Mouse (Mus musculus) ZHBTc4 (cell line): Measurements from ENCODE around the gene Grik5.

Experiments used
- DNase-seq: peaks from one replicate; pipeline ENCODE4 v3.0.0-alpha.2; 2011; ENCODE audit warnings: low read depth, low spot score

Grik5 gene

GRCm38 (mm10) chr7:25071979-25072715 is at the start of gene Grik5, which contains the start of gene Zfp574:
TSS of gene Grik5 (minus strand) at chr7:25072346.
TSS of gene Zfp574 (plus strand) at chr7:25072567.
- no peak for DNase-seq

DNA sequence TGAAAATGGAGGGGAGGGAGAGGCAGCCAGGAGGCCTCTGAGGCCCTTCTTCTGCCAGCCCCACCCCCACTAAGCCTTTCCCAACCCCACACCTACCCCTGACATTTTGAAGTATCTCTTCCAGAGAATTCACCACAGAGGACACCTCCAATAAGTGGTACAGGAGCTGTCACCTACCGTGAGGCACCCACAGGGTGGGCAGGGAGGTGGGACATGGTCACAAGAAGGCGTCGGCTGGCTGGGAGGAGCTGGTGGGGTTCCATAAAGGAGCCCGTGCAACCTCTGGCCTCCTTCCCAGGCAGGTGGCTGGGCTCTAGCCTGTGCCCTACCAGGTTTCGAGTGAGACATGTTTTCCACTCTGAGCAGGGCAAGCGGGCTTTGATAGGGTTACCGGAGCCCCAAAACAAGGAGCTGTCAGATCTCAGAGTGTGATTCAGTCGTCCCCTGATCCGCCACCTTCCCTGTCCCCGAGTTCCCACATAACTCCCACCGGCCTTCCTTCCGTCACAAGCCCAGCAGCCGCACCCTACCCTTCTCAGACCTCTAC is 49.2 kb upstream of the Grik5 start:
- DNase-seq, result no peak

DNA sequence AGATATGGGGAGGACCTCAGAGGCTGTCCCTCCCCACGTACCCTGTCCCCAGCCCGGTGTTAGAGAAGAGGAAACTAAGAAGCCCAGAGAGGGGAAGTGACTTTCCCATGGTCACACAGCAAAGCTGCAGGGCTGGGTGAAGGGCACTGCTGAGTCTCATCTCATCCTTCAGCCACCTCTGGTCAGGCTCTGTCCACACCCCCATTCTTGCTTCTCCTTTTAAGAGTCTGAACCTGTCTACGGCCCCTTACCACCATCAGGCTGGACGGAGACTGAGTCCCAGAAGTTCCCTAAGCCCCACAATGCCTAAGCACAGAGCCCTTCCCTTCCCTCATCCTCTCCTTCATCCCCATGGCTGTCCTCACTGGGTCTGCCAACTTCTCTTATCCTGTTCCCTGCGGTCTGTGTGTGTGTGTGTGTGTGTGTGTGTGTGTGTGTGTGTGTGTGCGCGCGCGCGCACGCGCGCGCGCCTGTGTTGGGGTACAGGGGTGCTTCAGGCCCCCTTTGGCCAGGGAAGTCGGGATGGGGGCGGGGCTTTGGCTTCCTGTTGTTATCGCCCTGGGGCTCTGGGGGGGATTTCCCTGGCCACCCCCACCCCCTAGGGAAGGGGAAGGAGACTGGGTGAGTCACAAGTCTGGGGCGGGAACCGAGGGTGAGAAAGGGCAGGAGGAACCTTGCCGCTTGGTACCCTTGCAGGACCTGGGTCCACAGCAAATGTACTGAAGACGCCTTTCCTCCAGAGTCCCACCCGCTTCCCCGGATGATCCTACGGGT is 48.1 kb upstream of the Grik5 start:
- peak; percentile 26 for DNase-seq

- no peak for DNase-seq
Measured at GRCm38 (mm10) chr7:25112956-25113603, 40.9 kb upstream of the Grik5 start.

GRCm38 (mm10) chr7:25112178-25112955 is 40.2 kb upstream of the Grik5 start:
- no peak for DNase-seq

- no peak for DNase-seq
Measured at GRCm38 (mm10) chr7:25110336-25110735, 38.2 kb upstream of the Grik5 start.

DNA sequence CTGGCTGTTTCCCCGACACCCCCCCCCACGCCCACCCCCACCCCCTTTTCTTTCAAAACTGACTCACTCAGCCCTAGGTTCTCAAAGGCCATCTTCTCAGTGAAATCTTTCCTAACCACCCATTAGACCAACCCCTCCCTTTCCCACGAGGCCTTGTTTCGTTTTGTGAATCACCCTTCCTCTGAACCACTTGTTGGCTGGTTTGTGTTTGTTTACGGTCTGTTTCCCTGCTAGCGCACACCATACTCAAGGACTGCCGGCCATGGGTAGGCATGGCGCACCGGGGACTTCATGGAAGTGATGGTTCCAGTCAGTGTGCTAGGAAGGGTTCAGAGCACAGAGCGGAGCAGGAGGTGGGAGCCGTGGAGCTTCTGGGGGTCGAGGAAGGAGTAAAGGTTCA is 37.2 kb upstream of the Grik5 start:
- peak; percentile 24 for DNase-seq

DNA sequence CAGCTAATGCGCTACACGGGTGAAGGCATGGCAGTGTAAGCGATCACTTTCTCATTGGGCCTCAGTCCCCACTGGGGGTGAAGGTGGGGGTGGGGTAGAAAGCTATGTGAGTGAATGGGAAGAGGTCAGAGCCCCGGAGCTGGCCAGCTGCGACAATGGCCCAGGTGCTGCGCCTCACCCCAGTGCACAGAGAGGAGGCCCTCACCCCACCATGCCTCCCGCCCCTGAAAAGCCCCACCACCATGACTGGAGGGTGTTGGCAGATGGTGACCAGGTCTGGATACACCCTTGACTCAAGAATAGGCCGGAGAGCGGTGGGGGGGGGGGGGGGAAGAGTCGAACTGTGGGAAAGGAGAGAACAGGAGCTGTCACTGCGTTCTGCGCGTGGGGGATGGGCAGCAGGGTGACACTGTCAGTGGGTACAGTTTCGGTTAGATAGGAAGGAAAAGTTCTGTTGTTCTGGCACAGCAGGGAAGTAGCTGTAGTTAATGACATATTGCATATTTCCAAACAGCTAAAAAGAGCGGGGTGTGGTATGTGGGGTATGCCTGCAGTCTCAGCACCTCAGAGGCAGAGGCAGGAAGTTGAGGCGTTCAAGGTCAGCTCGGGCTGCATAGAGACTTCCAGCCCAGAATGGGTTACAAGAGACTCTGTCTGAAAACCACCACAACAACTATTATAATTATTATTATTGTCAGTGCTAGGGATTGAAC is 34.8 kb upstream of the Grik5 start:
- DNase-seq, result no peak

DNA sequence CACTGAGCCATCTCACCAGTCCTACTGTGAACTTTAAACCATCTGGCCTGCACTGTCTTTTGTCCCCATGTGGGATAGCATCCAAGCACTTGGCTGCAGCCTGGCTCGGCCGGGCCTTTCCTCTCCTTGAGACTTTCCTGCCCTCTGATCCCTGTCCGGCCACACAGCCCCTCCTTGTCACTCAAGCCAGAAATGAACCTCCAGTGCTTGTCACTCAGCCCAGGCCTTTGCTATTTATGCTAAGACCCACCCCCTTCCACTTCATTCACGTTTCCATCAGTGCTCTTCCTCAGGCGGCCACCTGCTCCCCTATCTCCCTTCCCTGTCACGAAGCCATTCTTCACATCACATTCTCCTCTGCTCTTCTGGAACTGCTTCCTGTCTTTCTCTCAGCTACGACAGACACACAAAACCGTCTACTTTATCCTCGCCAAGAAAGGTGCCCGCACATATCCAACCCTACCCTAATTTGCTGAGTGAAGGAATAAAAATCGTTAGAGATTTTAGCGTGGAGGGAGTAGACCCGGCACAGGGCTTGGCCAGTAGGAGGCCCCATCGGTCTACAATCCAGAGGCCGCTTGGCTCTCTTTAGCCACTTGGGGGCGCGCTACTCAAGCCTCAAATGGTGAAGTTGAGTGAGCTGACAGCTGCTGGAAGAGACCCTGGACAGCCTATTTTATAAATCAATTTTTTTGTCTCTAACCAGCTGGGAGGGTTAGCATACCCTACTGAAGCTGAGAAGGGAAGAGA is 33.4 kb upstream of the Grik5 start:
- DNase-seq, result peak; percentile 90

- DNase-seq, result peak; percentile 72
Measured at GRCm38 (mm10) chr7:25099581-25099980, 27.4 kb upstream of the Grik5 start.

DNA sequence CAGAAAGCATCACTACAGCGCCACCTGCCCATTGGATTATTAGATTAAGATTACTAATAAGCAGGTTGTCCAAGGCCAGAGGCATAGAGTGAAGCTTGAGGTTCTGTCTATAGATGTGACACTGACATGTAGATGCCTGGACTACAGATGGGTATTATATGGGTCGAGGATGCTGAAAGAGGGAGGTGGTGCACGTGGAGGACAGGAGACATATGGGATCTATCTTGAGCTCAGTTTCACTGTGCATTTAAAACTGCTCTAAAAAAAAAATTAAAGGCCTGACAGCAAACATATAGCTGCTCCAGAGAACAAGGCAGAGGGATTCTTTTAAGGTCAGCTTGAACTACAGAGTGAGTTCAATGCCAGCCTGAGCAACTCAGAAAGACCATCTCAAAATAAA is 26.0 kb upstream of the Grik5 start:
- no peak for DNase-seq

DNA sequence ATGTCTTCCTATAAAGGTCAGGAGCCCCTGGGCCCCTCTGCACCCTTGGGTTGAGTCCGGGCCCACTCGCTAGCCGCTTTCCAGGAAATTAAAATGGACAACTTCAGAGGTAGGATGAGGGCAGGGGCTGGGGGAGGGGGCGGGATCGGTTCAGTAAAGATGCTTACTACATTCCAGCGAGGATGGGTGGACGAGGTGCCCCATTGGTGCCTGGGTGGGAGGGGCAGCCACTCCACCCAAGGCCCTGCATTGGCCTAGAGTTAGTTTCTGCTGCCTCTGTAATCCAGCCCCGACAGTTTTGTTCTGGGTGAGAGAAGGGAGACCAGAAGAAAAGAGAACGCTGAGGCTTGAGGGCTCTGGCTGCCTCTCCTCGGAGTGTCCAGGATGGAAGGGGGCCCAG is 17.7 kb upstream of the Grik5 start:
- DNase-seq, result peak; percentile 69

DNA sequence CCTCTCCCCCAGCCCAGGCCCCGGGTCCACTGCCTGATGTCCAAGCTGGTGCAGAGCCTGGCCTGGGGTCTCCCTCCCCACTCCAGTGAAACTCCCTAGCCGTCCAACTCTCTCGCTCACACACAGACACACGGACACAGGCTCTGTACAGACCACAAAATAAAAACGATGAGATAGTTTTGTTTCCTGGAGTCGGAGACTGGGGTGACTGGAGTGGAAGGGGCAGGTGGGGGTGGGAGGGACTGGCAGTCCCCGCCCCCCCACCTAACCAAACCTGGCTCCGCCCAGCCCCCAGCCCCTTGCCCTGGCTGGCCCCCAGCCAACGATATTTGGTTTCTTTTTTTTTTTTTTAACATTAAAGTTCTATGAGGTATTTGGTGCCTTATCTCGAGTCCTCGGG is 16.8 kb upstream of the Grik5 start:
- DNase-seq, result no peak

- no peak for DNase-seq
Measured at GRCm38 (mm10) chr7:25088531-25088930, 16.4 kb upstream of the Grik5 start.

DNA sequence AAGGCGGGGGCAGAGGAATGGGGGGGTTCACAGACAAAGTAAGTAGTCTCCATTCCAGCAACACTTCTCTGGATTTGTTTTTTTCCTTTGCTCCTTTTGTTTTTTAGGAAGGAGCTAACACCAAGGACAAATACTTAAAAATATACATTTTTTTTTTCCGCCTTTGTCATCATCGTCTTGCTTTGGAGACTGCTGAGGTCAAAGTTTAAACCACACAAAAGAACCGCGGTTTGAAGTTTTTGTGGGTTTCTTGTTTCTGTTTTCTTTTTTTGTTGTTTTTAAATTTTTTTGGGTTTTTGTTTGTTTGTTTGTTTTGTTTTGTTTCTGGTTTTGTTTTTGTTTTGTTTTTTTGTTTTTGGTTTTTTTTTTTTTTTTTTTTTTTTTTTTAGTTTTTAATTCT is 15.8 kb upstream of the Grik5 start:
- no peak for DNase-seq

DNA sequence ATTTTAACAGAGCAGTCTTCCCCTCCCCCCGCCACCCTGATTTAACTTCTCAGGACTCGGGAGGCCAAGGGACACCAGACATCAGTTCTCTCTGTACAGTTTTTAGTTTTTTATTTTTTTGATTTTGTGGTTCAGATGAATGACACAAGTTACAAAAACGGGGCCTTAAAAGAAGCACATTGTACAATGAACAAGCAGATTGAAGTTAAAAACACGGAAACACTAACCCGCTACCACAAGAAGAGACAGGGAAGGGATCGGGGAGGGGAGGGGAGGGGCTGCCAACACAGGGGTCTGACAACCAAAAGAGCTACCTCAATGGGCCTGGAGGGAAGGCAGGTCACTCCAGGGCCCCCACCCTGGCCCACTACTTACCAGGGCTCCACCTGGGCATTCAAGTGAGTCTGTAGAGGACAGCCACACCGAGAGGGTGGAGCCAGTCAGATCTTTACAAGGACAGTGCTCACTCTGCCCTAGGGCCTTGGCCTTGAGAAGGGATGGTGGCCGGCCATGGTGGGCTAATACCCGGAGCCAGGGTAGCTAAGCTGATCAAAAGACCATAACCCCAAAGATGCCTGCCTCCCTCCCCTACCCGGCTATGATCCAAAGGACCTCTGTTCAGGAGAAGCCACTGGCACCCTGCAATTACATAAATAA is 15.2 kb upstream of the Grik5 start:
- DNase-seq, result no peak

- peak; percentile 74 for DNase-seq
Measured at GRCm38 (mm10) chr7:25086656-25087055, 14.5 kb upstream of the Grik5 start.

DNA sequence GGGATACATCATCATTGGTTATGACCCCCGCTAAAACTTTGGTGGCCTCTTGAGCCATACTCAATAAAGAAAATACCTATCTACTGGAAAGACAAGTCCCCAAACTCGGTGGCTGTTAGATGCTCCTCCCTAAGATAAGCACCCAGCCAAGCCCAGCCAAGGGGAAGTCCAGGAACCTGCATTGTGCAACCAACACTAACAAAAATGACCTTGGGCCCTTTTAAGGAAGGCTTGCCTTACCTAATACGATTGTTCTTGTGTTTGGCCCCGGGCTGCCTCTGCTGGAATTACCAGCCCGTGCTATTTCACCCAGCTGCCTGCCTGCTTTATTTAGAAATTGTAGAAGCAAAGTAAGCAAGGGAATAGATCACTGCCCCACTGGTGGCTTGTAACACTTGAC is 12.5 kb upstream of the Grik5 start:
- DNase-seq, result peak; percentile 60

- DNase-seq, result peak; percentile 91
Measured at GRCm38 (mm10) chr7:25082510-25082909, 10.4 kb upstream of the Grik5 start.

- DNase-seq, result no peak
Measured at GRCm38 (mm10) chr7:25080431-25080830, 8.3 kb upstream of the Grik5 start.
